Mouse (Mus musculus): ENCODE results near the gene Usf1.

Usf1 gene

DNA sequence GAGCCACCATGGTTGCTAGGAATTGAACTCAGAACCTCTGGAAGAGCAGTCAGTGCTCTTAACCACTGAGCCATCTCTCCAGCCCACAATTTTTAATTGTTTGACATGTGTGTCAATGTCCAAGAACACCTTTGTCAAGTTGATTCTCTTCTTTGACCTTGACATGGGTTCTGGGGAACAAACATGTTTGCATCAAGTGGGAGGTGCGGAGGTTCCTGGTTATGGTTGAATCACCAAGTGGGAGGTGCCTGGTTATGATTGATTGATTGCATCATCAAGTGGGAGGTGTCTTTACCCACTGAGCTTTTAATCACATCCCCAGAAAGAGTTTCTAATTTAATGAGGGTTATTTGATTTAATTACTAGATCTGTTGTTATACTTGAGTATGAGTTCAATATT, 46.5 kb downstream of the Usf1 start:
- DNase-seq, result no peak

DNA sequence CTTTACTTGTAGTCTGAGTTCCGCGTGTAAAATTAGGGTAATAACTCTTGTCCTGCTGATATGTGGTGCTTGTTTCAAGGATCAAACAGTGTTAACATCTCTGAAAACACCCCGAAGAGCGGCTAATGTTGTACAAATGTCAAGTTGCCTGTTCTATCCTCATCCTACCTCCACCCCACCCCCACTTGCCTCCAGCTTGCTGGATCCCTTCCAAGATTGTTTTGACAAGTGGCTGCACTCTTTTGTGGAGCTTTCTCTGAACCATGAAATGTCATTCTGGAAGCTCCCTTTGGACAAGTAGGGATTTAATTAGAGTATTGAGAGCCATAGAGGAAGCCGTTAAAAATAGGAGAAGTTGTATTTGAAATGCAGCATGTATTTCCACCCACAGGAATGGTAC, 48.7 kb downstream of the Usf1 start:
- no peak for DNase-seq

- DNase-seq, result no peak
Measured at GRCm38 (mm10) chr1:171460551-171461503, 49.7 kb downstream of the Usf1 start.

GRCm38 (mm10) chr1:171463133-171463532, 52.0 kb downstream of the Usf1 start:
- no peak for DNase-seq

GRCm38 (mm10) chr1:171465749-171466412, 54.8 kb downstream of the Usf1 start:
- no peak for DNase-seq

DNA sequence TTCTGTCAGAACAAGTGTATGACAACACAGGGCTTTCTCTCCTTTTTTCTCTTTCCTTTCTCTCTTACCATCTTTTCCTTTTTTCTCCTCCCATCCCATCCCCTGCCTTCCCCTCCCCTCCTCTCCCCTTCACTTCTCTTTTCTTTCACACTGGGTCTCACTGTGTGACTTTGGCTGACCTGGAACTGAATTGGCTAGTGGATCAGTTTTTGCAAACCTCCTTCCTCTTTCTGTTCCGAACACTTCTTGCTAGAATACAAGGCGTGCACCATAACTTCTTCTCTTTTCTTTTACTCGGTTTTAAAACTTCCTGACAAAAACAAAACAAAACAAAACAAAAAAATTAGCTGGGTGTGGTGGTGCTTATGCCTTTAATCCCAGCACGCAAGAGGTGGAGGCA, 55.5 kb downstream of the Usf1 start:
- no peak for DNase-seq

Data from thymus, postnatal 14 days (tissue).